Mouse (Mus musculus): Measurements from ENCODE around the gene Sall4.

DNA sequence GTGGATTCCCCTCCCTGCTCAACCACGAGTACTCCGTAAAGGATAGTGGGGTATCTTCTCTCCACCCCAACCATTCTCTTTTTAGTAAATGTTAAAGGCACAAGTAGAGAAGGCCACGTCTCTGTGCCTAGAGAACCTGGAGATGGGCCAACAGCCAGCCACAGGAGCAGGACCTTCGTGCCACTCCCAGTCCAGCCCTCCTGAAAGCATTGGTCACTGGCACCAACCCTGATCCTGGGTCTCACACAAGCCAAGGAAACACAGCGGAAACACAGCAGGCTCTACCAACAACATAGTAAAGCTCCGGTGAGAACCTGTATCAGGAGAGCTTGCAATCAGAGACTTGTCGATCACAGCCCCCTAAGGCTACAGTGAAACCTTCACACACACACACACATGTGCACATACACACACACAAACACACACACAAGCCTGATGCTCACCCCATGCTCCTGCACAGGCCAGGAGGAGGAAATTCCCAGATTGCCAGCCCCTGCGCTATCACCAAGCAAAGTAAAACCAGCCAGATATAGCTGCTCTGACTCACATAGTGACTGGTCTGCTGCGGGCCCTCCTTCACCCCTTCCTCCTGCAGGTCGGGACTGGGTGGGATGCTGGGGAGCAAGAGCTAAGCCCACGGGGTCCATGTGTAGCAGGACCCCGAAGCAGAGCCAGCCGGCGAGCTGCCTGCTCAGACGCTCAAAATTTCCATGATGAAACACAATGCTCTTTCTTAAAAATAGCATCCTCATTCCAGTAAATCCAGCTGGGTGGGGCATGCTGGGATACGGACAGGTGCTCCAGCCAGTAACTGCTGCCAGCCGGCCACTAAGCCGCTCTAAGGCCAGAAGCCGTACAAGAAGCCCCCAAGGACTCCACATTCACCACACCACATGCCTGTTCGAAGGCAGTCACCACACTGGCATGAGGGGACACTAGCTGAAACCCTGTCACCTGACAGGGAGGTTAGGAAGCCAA, 55.3 kb downstream of the Sall4 start:
- TF ChIP-seq CTCF (IDR thresholded peaks at IDR 0.05; ENCODE audit: low read depth, low read length) = no peak
- no peak for TF ChIP-seq GATA1 (IDR thresholded peaks at IDR 0.05; ENCODE audit: borderline replicate concordance, low read length)
- TF ChIP-seq POLR2AphosphoS5 (IDR thresholded peaks at IDR 0.05; ENCODE audit: insufficient replicate concordance, low read depth, low read length) = no peak

Data from G1E (cell line).